Mouse (Mus musculus): Measurements from ENCODE around the gene Rnasek.

DNA sequence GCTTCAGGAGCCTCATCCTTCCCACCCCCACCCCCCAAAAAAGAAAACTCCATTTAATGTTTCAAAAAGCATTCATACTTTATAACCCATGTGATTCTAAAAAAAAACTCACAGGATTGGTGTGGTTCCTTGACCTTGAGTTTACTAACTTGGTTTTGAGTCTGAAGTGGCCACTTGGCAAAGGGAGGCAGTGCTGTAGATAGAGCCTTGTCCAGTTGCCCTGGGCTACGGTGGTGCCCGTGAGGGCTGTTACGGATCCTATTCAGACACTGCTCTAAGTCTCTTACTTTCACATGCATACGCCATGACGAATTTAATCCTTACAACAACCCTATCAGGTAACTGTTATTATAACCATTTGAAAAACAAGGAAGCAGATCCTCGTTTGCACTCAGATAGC lies 27.7 kb downstream of the Rnasek start:
- no peak for TF ChIP-seq POLR2A (IDR thresholded peaks at IDR 0.05; ENCODE audit: low read depth, low read length)
- TF ChIP-seq CTCF (conservative IDR thresholded peaks at IDR 0.05; ENCODE audit: insufficient read depth, insufficient read length, low read depth, low read length): no peak
